Mouse (Mus musculus) CH12.LX (cell line): ENCODE results near the gene Gzmm. TPM values are rescaled to one million over a fixed set of nuclear protein-coding genes. Genes with fewer than 3 reads are reported as not detected.

ENCODE experiments used
- DNase-seq: peaks from one replicate; pipeline ENCODE4 v3.0.0-alpha.2; 2013; ENCODE audit errors: extremely low read depth
- H3K27ac ChIP-seq: 2 replicates; pipeline ENCODE4 v1.5.1; 2012; ENCODE audit warnings: low read depth, mild to moderate bottlenecking, control low read depth, moderate library complexity; ENCODE audit not compliant: insufficient read depth
- H3K27me3 ChIP-seq: replicated peaks from 2 replicates; pipeline ENCODE3; 2012; ENCODE audit warnings: inconsistent platforms
- H3K36me3 ChIP-seq, 2 experiments: replicated peaks in 1 of 2; 2 replicates each; pipeline versions ENCODE3 to v1.6.1; 2012; ENCODE audit warnings: inconsistent platforms in 1 of 2, low read length in 1 of 2, mild to moderate bottlenecking in 1 of 2, mixed read lengths in 1 of 2, moderate library complexity in 1 of 2; ENCODE audit not compliant: control insufficient read depth in 1 of 2, insufficient read depth in 1 of 2
- H3K4me1 ChIP-seq, 2 experiments: 2 replicates each; pipeline ENCODE4 v1.6.1; 2012; ENCODE audit warnings: inconsistent platforms in 1 of 2, moderate library complexity in 1 of 2; ENCODE audit not compliant: insufficient read depth in 2 of 2, control insufficient read depth in 1 of 2
- H3K4me2 ChIP-seq: 2 replicates; pipeline ENCODE4 v1.6.1; 2012; ENCODE audit warnings: low read depth, mild to moderate bottlenecking, control low read depth; ENCODE audit not compliant: poor library complexity, insufficient read depth, severe bottlenecking
- H3K4me3 ChIP-seq, 3 experiments: fragments of 150-350 bp in 1 of 3; sonication (generic) in 1 of 3; replicated peaks in 1 of 3; 2 replicates each; pipeline versions ENCODE3 to v1.5.1; 2011 to 2012; ENCODE audit warnings: low read depth in 2 of 3, low read length in 2 of 3, mild to moderate bottlenecking in 2 of 3, moderate library complexity in 2 of 3, control low read depth in 1 of 3, improper control_type of control experiment in 1 of 3, inconsistent platforms in 1 of 3, mixed read lengths in 1 of 3; ENCODE audit not compliant: poor library complexity in 1 of 3
- H3K79me2 ChIP-seq: replicated peaks from 2 replicates; pipeline ENCODE4 v1.6.1; 2012; ENCODE audit warnings: mild to moderate bottlenecking, moderate library complexity; ENCODE audit not compliant: control insufficient read depth, poor library complexity, insufficient read depth, severe bottlenecking; ENCODE audit errors: extremely low read depth
- H3K9ac ChIP-seq: 2 replicates; pipeline ENCODE4 v1.6.1; 2012; ENCODE audit warnings: low read depth, mild to moderate bottlenecking, control low read depth, moderate library complexity; ENCODE audit not compliant: insufficient read depth
- H3K9me3 ChIP-seq: replicated peaks from 2 replicates; pipeline ENCODE3; 2012; ENCODE audit warnings: low read length, inconsistent platforms, mixed read lengths
- CTCF ChIP-seq, 2 experiments: IDR thresholded peaks in 1 of 2; conservative IDR thresholded peaks in 1 of 2; 2 replicates each; pipeline ENCODE4 v1.5.1; 2011 to 2012; ENCODE audit warnings: low read depth in 2 of 2, low read length in 2 of 2, improper control_type of control experiment in 1 of 2, inconsistent platforms in 1 of 2, mild to moderate bottlenecking in 1 of 2, moderate library complexity in 1 of 2
- EP300 ChIP-seq: IDR thresholded peaks from 2 replicates; pipeline ENCODE4 v1.6.1; 2011; ENCODE audit warnings: low read length, improper control_type of control experiment
- ETS1 ChIP-seq: conservative IDR thresholded peaks from 2 replicates; pipeline ENCODE4 v1.6.1; 2012; ENCODE audit warnings: low read depth, mild to moderate bottlenecking, inconsistent platforms, low read length, improper control_type of control experiment, moderate library complexity
- IRF4 ChIP-seq: IDR thresholded peaks from 2 replicates; pipeline ENCODE4 v1.6.1; 2014; ENCODE audit warnings: low read depth, mild to moderate bottlenecking, inconsistent platforms, low read length, improper control_type of control experiment
- MAX ChIP-seq: IDR thresholded peaks from 2 replicates; pipeline ENCODE4 v1.6.1; 2011; ENCODE audit warnings: low read length, improper control_type of control experiment
- MAZ ChIP-seq: IDR thresholded peaks from 2 replicates; pipeline ENCODE4 v1.6.1; 2012; ENCODE audit warnings: low read depth, mild to moderate bottlenecking, inconsistent platforms, low read length, improper control_type of control experiment, moderate library complexity
- MEF2A ChIP-seq: IDR thresholded peaks from 2 replicates; pipeline ENCODE4 v1.6.1; 2014; ENCODE audit warnings: low read depth, mild to moderate bottlenecking, inconsistent platforms, low read length, improper control_type of control experiment, borderline replicate concordance
- MYC ChIP-seq: IDR thresholded peaks from 2 replicates; pipeline ENCODE4 v1.6.1; 2011; ENCODE audit warnings: low read depth, mild to moderate bottlenecking, improper control_type of control experiment, low read length
- NELFE ChIP-seq: IDR thresholded peaks from 2 replicates; pipeline ENCODE4 v1.6.1; 2011; ENCODE audit warnings: low read depth, low read length, improper control_type of control experiment
- NRF1 ChIP-seq: IDR thresholded peaks from 2 replicates; pipeline ENCODE4 v1.6.1; 2014; ENCODE audit warnings: low read depth, mild to moderate bottlenecking, inconsistent platforms, low read length, improper control_type of control experiment, moderate library complexity
- PAX5 ChIP-seq: IDR thresholded peaks from 2 replicates; pipeline ENCODE4 v1.6.1; 2012; ENCODE audit warnings: low read length, inconsistent platforms, mixed read lengths
- POLR2A ChIP-seq: IDR thresholded peaks from 2 replicates; pipeline ENCODE4 v1.6.1; 2011; ENCODE audit warnings: low read depth, mild to moderate bottlenecking, improper control_type of control experiment, low read length
- RCOR1 ChIP-seq: conservative IDR thresholded peaks from 2 replicates; pipeline ENCODE4 v1.6.1; 2012; ENCODE audit warnings: low read depth, mild to moderate bottlenecking, inconsistent platforms, low read length, improper control_type of control experiment
- TBP ChIP-seq: conservative IDR thresholded peaks from 2 replicates; pipeline ENCODE4 v1.6.1; 2011; ENCODE audit warnings: low read depth, low read length, improper control_type of control experiment
- ZC3H11A ChIP-seq: IDR thresholded peaks from 2 replicates; pipeline ENCODE4 v1.6.1; 2012; ENCODE audit warnings: low read depth, mild to moderate bottlenecking, inconsistent platforms, low read length, improper control_type of control experiment
- dilution Hi-C: fragments of 300-500 bp; cut with MboI; formaldehyde crosslinking; loops from 2 replicates; pipeline ENCODE4 v1.14.3; 2020; ENCODE audit warnings: low sequenced_read_pairs; ENCODE audit not compliant: extremely low pct_unique_long_range_greater_than_20kb, extremely low pct_ligation_motif_present
- in situ Hi-C: fragments of 300-500 bp; cut with MboI; formaldehyde crosslinking; loops from 3 replicates; pipeline ENCODE4 v1.14.3; 2019; ENCODE audit warnings: low sequenced_read_pairs, low pct_ligation_motif_present, low pct_unique_long_range_greater_than_20kb, mixed read lengths
- polyA plus RNA-seq: library from polyadenylated mRNA; unstranded; fragments of >175 nt; gene quantifications from 2 replicates; pipeline ENCODE4 v1.2.1, GENCODE M21; 2012; ENCODE audit warnings: low read depth; ENCODE audit not compliant: insufficient read length
- total RNA-seq, 2 experiments: library from RNA; depleted of rRNA; stranded (reverse); fragments of 300-350 nt in 1 of 2; fragments of >200 nt in 1 of 2; gene quantifications; 2 replicates each; pipeline ENCODE4 v1.2.3; 2012 to 2014

Gzmm gene
- total and polyA plus RNA-seq, 3 experiments: 0.17 to 0.73 (median 0.59) TPM

DNA sequence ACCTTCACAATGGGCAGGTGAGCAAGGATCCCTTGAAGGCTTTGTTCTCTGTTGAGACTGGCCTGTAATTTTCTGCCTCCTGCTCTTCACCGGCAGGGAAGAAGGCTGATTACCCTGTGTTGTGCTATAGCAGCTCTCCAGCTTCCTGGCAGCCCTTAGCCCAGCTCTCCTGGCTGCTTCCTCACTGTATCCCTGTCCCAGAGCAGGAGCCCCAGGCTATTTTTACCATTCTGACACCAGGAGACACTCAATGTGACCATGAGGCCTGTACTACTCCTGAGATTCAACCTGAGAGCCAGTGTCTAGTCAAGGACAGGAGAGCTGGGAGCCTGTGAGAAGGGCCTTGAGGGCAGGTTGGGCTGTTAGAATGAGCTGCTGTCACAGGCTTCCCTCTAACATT lies 2.1 kb upstream of the Gzmm start:
- dilution Hi-C loops (no loop called here), in situ Hi-C loops (no loop called here)
- Histone ChIP-seq H3K9ac (no peak overlapping the region), H3K4me2 (no peak overlapping the region), H3K79me2 (peaks cover 31% of the 10 kb centered on the region), H3K4me1 (peaks cover 15 to 32% of the 10 kb centered on the region in 2 experiments), H3K36me3 (peaks cover 47 to 64% of the 10 kb centered on the region in 2 experiments), H3K27me3 (no peaks in the 10 kb centered on the region), H3K4me3 (no peak overlapping the region), H3K27ac (no peak overlapping the region), H3K9me3 (no peaks in the 10 kb centered on the region)
- TF ChIP-seq ETS1 (no peak), POLR2A (no peak), NRF1 (no peak), CTCF (conservative IDR thresholded peaks at IDR 0.05 in 1 of 2, IDR thresholded peaks at IDR 0.05 in 1 of 2; ENCODE audit: low read depth in 2 of 2, low read length in 2 of 2) (no peak), EP300 (no peak), TBP (no peak), MAZ (no peak), MAX (no peak), NELFE (no peak)
- no peak for DNase-seq

DNA sequence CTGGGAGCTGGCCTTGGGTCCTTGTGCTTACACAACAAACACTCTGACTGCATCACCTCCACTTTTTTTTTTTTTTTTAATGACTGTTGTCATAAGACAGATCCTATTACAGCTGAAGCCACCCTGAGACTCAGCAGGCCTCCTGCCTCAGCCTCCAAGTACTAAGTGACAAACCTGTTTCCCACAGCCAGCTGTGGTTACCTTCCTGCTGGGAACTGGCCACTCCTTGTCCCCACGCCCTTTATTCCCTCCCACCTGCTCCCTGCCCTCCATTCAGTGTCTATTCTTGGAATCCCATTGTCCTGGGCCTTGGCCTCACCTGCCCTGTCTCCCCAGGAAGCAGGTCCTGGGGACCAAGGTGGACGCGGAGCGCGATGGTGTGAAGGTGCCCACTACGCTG lies 1.3 kb upstream of the Gzmm start:
- Histone ChIP-seq H3K4me3 (no peak overlapping the region), H3K27me3 (no peaks in the 10 kb centered on the region), H3K4me1 (peaks cover 15 to 32% of the 10 kb centered on the region in 2 experiments), H3K4me2 (no peak overlapping the region), H3K36me3 (peaks cover 47 to 70% of the 10 kb centered on the region in 2 experiments), H3K9me3 (peaks cover 6% of the 10 kb centered on the region), H3K27ac (no peak overlapping the region), H3K9ac (no peak overlapping the region), H3K79me2 (peaks cover 26% of the 10 kb centered on the region)
- dilution Hi-C loops: no loop called here
- DNase-seq: no peak
- in situ Hi-C loops: no loop called here
- TF ChIP-seq POLR2A (no peak), MYC (no peak), MEF2A (no peak), PAX5 (no peak)

- Histone ChIP-seq H3K36me3 (peaks cover 47 to 63% of the 10 kb centered on the region in 2 experiments), H3K9ac (no peak overlapping the region), H3K27ac (no peak overlapping the region), H3K4me3 (no peak overlapping the region), H3K9me3 (peaks cover 6% of the 10 kb centered on the region), H3K4me1 (peaks cover 7 to 20% of the 10 kb centered on the region in 2 experiments), H3K27me3 (no peaks in the 10 kb centered on the region), H3K4me2 (no peak overlapping the region), H3K79me2 (peaks cover 9% of the 10 kb centered on the region)
- TF ChIP-seq MAZ (no peak), ZC3H11A (no peak), PAX5 (no peak), RCOR1 (no peak), IRF4 (no peak)
- in situ Hi-C loops (no loop called here), dilution Hi-C loops (no loop called here)
- DNase-seq: no peak
Observed at GRCm38 (mm10) chr10:79689178-79689577, 358 bp downstream of the Gzmm start.
